In genomic region chr7:127660882-127661281, GRCm38 (mm10) we compare ENCODE assay signal across 18 mouse cellular contexts. TPM values are rescaled to one million over a fixed set of nuclear protein-coding genes. Genes with fewer than 3 reads are reported as not detected.
DNase-seq lines count a peak whose midpoint lies in the region; ATAC-seq and TF ChIP-seq lines count a peak whose summit lies in the region.
"Had no signal": no experiment of that assay in that cellular context is flagged by ENCODE, and none has a peak within 500 bp of the region (broad histone marks: within the 10 kb centered on the region; RNA-seq: fewer than 3 reads in every experiment).

No protein-coding gene starts in this region.

- H3K4me3 ChIP-seq in intestine, postnatal 0 days (ENCODE audit: low read depth, low read length) = no peak overlapping the region
- H3K4me3 ChIP-seq in intestine, embryonic 15.5 days (replicated peaks) = no peak overlapping the region
- no peak overlapping the region for H3K4me3 ChIP-seq in midbrain, embryonic 11.5 days (ENCODE audit: low read depth, low read length)
- H3K4me3 ChIP-seq in midbrain, embryonic 13.5 days (replicated peaks) = no peak overlapping the region
- H3K4me3 ChIP-seq: embryonic facial prominence, embryonic 10.5 days; megakaryocyte, embryonic 14.5 days had no signal

- H3K27ac ChIP-seq in intestine, postnatal 0 days (ENCODE audit: low read depth, low read length) = no peak overlapping the region
- H3K27ac ChIP-seq in intestine, embryonic 15.5 days = no peak overlapping the region
- H3K27ac ChIP-seq in midbrain, embryonic 11.5 days (ENCODE audit: low read depth, low read length) = no peak overlapping the region
- H3K27ac ChIP-seq in midbrain, embryonic 13.5 days = no peak overlapping the region
- H3K27ac ChIP-seq: embryonic facial prominence, embryonic 10.5 days had no signal

- 95% methylated on average over 3 of the region's 3 CpGs for WGBS in intestine, postnatal 0 days
- 90% methylated on average over 3 of the region's 3 CpGs for WGBS in intestine, embryonic 15.5 days
- 87% methylated on average over 3 of the region's 3 CpGs for WGBS in midbrain, embryonic 11.5 days
- 85% methylated on average over 3 of the region's 3 CpGs for WGBS in midbrain, embryonic 13.5 days

- no peaks in the 10 kb centered on the region for H3K9me3 ChIP-seq in intestine, postnatal 0 days (ENCODE audit: control insufficient read depth)
- H3K9me3 ChIP-seq in intestine, embryonic 15.5 days = no peaks in the 10 kb centered on the region
- H3K9me3 ChIP-seq in midbrain, embryonic 11.5 days (ENCODE audit: control insufficient read depth, low read length) = no peaks in the 10 kb centered on the region
- no peaks in the 10 kb centered on the region for H3K9me3 ChIP-seq in midbrain, embryonic 13.5 days
- H3K9me3 ChIP-seq: embryonic facial prominence, embryonic 10.5 days had no signal

- H3K4me2 ChIP-seq in intestine, postnatal 0 days (replicated peaks; ENCODE audit: low read depth) = no peak overlapping the region
- H3K4me2 ChIP-seq in intestine, embryonic 15.5 days (replicated peaks) = no peak overlapping the region
- no peak overlapping the region for H3K4me2 ChIP-seq in midbrain, embryonic 11.5 days
- no peak overlapping the region for H3K4me2 ChIP-seq in midbrain, embryonic 13.5 days (replicated peaks)

- no peaks in the 10 kb centered on the region; the same call in 1 of the 2 replicates for H3K4me1 ChIP-seq in intestine, postnatal 0 days (replicated peaks; ENCODE audit: control insufficient read depth, insufficient read depth, low read length)
- no peaks in the 10 kb centered on the region for H3K4me1 ChIP-seq in intestine, embryonic 15.5 days (replicated peaks)
- no peaks in the 10 kb centered on the region for H3K4me1 ChIP-seq in midbrain, embryonic 11.5 days (ENCODE audit: control insufficient read depth, insufficient read depth, low read length)
- no peaks in the 10 kb centered on the region for H3K4me1 ChIP-seq in midbrain, embryonic 13.5 days (replicated peaks)
- H3K4me1 ChIP-seq: embryonic facial prominence, embryonic 10.5 days had no signal

- H3K36me3 ChIP-seq in intestine, postnatal 0 days (ENCODE audit: control insufficient read depth, insufficient read depth) = no peaks in the 10 kb centered on the region
- H3K36me3 ChIP-seq in intestine, embryonic 15.5 days = peaks cover 3% of the 10 kb centered on the region; the same call in 1 of the 2 replicates
- no peaks in the 10 kb centered on the region for H3K36me3 ChIP-seq in midbrain, embryonic 11.5 days (ENCODE audit: control insufficient read depth, insufficient read depth, low read length)
- H3K36me3 ChIP-seq in midbrain, embryonic 13.5 days = peaks cover 23% of the 10 kb centered on the region

- no peak overlapping the region for H3K9ac ChIP-seq in intestine, postnatal 0 days (ENCODE audit: low read depth, low read length)
- H3K9ac ChIP-seq in intestine, embryonic 15.5 days = no peak overlapping the region
- no peak overlapping the region for H3K9ac ChIP-seq in midbrain, embryonic 11.5 days (ENCODE audit: low read length)
- no peak overlapping the region for H3K9ac ChIP-seq in midbrain, embryonic 13.5 days (replicated peaks)

- ATAC-seq in intestine, postnatal 0 days = no peak
- no peak for ATAC-seq in intestine, embryonic 15.5 days
- no peak for ATAC-seq in midbrain, embryonic 11.5 days (ENCODE audit: low FRiP score)
- no peak for ATAC-seq in midbrain, embryonic 13.5 days

- DNase-seq in midbrain, embryonic 11.5 days (ENCODE audit: low spot score, missing footprints) = peak; percentile 79
- DNase-seq in NIH3T3 (ENCODE audit: low read depth) = peak; percentile 10
- no peak for DNase-seq in retina, embryonic 14.5 days (ENCODE audit: low spot score)
- no peak for DNase-seq in ovary, adult 18-20 months (ENCODE audit: low spot score)
- DNase-seq: adrenal gland, adult 8-10 months; cerebellum, adult 9-10 months; heart, adult 11 months; kidney, adult 8-10 months; kidney, postnatal 4 days; lung, adult 18-20 months; lung, postnatal 14 days; right cerebral cortex, adult 18-20 months; thymus, postnatal 36 days had no signal

- peak; percentile 31; the same call in 1 of the 2 replicates for TF ChIP-seq CTCF in intestine, postnatal 0 days (IDR thresholded peaks at IDR 0.05; ENCODE audit: low read depth)

- no peaks in the 10 kb centered on the region for H3K27me3 ChIP-seq in intestine, postnatal 0 days (replicated peaks; ENCODE audit: control insufficient read depth, insufficient read depth, low read length)
- no peaks in the 10 kb centered on the region for H3K27me3 ChIP-seq in intestine, embryonic 15.5 days (replicated peaks)
- H3K27me3 ChIP-seq in midbrain, embryonic 11.5 days (ENCODE audit: control insufficient read depth, insufficient read depth, low read length) = no peaks in the 10 kb centered on the region
- no peaks in the 10 kb centered on the region for H3K27me3 ChIP-seq in midbrain, embryonic 13.5 days

RNA-seq across cellular contexts. Expression of gene Zfp629, which starts 45.3 kb away (rescaled TPM):
- polyA plus RNA-seq in intestine, postnatal 0 days (2015; fragmentation: Nextera tagmentation; extraction: Ambion mirVana) = 3.0 and 3.8 TPM in 2 replicates
- polyA plus RNA-seq in intestine, embryonic 15.5 days (2015; fragmentation: Nextera tagmentation; extraction: Ambion mirVana) = 8.8 and 9.4 TPM in 2 replicates
- 32.1 and 34.4 TPM in 2 replicates for polyA plus RNA-seq in midbrain, embryonic 11.5 days (2014; fragmentation: Nextera tagmentation; extraction: Ambion mirVana)
- polyA plus RNA-seq in midbrain, embryonic 13.5 days (2015; fragmentation: Nextera tagmentation; extraction: Ambion mirVana) = 30.8 and 32.5 TPM in 2 replicates

RNA-seq across cellular contexts. Expression of gene Bcl7c, which starts 47.9 kb away (rescaled TPM):
- polyA plus RNA-seq in intestine, postnatal 0 days (2015; fragmentation: Nextera tagmentation; extraction: Ambion mirVana) = 26.6 and 27.7 TPM in 2 replicates
- 48.1 and 52.8 TPM in 2 replicates for polyA plus RNA-seq in intestine, embryonic 15.5 days (2015; fragmentation: Nextera tagmentation; extraction: Ambion mirVana)
- polyA plus RNA-seq in midbrain, embryonic 11.5 days (2014; fragmentation: Nextera tagmentation; extraction: Ambion mirVana) = 44.3 and 52.2 TPM in 2 replicates
- polyA plus RNA-seq in midbrain, embryonic 13.5 days (2015; fragmentation: Nextera tagmentation; extraction: Ambion mirVana) = 39.2 and 52.2 TPM in 2 replicates

RNA-seq across cellular contexts. Expression of gene Ctf1, which starts 51.7 kb away (rescaled TPM):
- 4.1 TPM in 2 replicates for polyA plus RNA-seq in intestine, postnatal 0 days (2015; fragmentation: Nextera tagmentation; extraction: Ambion mirVana)
- polyA plus RNA-seq in intestine, embryonic 15.5 days (2015; fragmentation: Nextera tagmentation; extraction: Ambion mirVana) = 9.4 and 10.5 TPM in 2 replicates
- polyA plus RNA-seq in midbrain, embryonic 11.5 days (2014; fragmentation: Nextera tagmentation; extraction: Ambion mirVana) = 4.0 and 4.6 TPM in 2 replicates
- 1.6 and 3.0 TPM in 2 replicates for polyA plus RNA-seq in midbrain, embryonic 13.5 days (2015; fragmentation: Nextera tagmentation; extraction: Ambion mirVana)

Comparison
In these comparisons a context has a peak if more than half of its experiments do, and no peak if none do; other contexts are left out.
1. DNase-seq: peak in midbrain, embryonic 11.5 days (single experiment) and NIH3T3 (single experiment); none in retina, embryonic 14.5 days (single experiment) and ovary, adult 18-20 months (single experiment).